Mouse (Mus musculus): Measurements from ENCODE around the gene Slc16a10. TPM values are rescaled to one million over a fixed set of nuclear protein-coding genes. Genes with fewer than 3 reads are reported as not detected.

Gene Slc16a10
- total and polyA plus RNA-seq, 3 experiments = 4.1 to 10.4 (median 4.5) TPM

- Histone ChIP-seq H3K36me3 (replicated peaks in 1 of 2; ENCODE audit: control insufficient read depth in 1 of 2, insufficient read depth in 1 of 2, low read length in 1 of 2) (no peaks in the 10 kb centered on the region), H3K4me1 (ENCODE audit: control insufficient read depth in 1 of 2, insufficient read depth in 2 of 2) (peaks cover 4 to 33% of the 10 kb centered on the region in 2 experiments; a peak in 3 of 4 replicates), H3K4me2 (ENCODE audit: insufficient read depth, low read depth, poor library complexity, severe bottlenecking) (no peak overlapping the region), H3K27ac (ENCODE audit: insufficient read depth, low read depth) (no peak overlapping the region), H3K79me2 (replicated peaks; ENCODE audit: control insufficient read depth, extremely low read depth, insufficient read depth, poor library complexity, severe bottlenecking) (no peaks in the 10 kb centered on the region), H3K27me3 (replicated peaks) (peaks cover 3% of the 10 kb centered on the region), H3K4me3 (replicated peaks in 1 of 3; ENCODE audit: low read depth in 2 of 3, low read length in 2 of 3, poor library complexity in 1 of 3) (no peak overlapping the region), H3K9ac (ENCODE audit: insufficient read depth, low read depth) (no peak overlapping the region), H3K9me3 (replicated peaks; ENCODE audit: low read length) (no peaks in the 10 kb centered on the region)
- in situ Hi-C loops (cut with MboI; ENCODE audit: low pct_ligation_motif_present, low pct_unique_long_range_greater_than_20kb, low sequenced_read_pairs) (no loop called here), dilution Hi-C loops (cut with MboI; ENCODE audit: extremely low pct_ligation_motif_present, extremely low pct_unique_long_range_greater_than_20kb, low sequenced_read_pairs) (no loop called here)
- DNase-seq (ENCODE audit: extremely low read depth) = no peak
- no peak for TF ChIP-seq HCFC1 (IDR thresholded peaks at IDR 0.05; ENCODE audit: low read depth, low read length)
- TF ChIP-seq JUN (IDR thresholded peaks at IDR 0.05; ENCODE audit: insufficient read depth, low read depth, low read length) = no peak
- no peak for TF ChIP-seq BHLHE40 (IDR thresholded peaks at IDR 0.05; ENCODE audit: low read depth, low read length)
- no peak for TF ChIP-seq MAZ (IDR thresholded peaks at IDR 0.05; ENCODE audit: low read depth, low read length)
- TF ChIP-seq CHD1 (IDR thresholded peaks at IDR 0.05; ENCODE audit: low read depth, low read length) = no peak
- TF ChIP-seq E2F4 (IDR thresholded peaks at IDR 0.05; ENCODE audit: insufficient replicate concordance, low read depth, low read length) = no peak
- TF ChIP-seq MAFK (IDR thresholded peaks at IDR 0.05; ENCODE audit: insufficient replicate concordance, low read length) = no peak
- TF ChIP-seq IRF4 (IDR thresholded peaks at IDR 0.05; ENCODE audit: low read depth, low read length) = no peak
- no peak for TF ChIP-seq MEF2A (IDR thresholded peaks at IDR 0.05; ENCODE audit: borderline replicate concordance, low read depth, low read length)
- TF ChIP-seq PAX5 (IDR thresholded peaks at IDR 0.05; ENCODE audit: low read length) = no peak
These were observed 19.7 kb upstream of the Slc16a10 start for GRCm38 (mm10) chr10:40161701-40162255.

DNA sequence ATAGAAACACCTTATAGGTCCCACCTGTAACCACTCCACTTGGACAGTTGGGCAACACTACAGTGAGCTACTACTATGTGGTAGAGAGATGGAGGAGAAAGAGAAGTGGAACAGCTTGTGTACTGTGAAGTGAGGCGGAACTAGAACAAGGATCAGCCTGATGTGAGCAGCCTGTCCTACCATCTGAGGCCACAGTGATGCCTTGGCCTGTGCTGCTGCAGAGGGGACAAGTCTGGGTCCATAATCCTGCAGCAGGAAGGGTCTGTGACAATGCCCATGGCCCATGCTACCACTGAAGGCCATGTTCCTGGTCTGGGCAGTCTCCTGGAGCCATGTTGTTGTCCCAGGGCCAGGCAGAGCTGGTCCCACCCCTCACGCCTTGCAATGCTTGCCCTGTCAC is 19.2 kb upstream of the Slc16a10 start:
- peaks cover 4 to 33% of the 10 kb centered on the region in 2 experiments; a peak in 3 of 4 replicates for H3K4me1 ChIP-seq (ENCODE audit: control insufficient read depth in 1 of 2, insufficient read depth in 2 of 2)

GRCm38 (mm10) chr10:40152550-40152857 is 10.4 kb upstream of the Slc16a10 start:
- Histone ChIP-seq H3K4me3 (replicated peaks in 1 of 3; ENCODE audit: low read depth in 2 of 3, low read length in 2 of 3, poor library complexity in 1 of 3) (no peak overlapping the region), H3K27me3 (replicated peaks) (no peaks in the 10 kb centered on the region), H3K9me3 (replicated peaks; ENCODE audit: low read length) (no peaks in the 10 kb centered on the region), H3K4me1 (ENCODE audit: control insufficient read depth in 1 of 2, insufficient read depth in 2 of 2) (peaks cover 2 to 18% of the 10 kb centered on the region in 2 experiments; a peak in 2 of 4 replicates), H3K9ac (ENCODE audit: insufficient read depth, low read depth) (no peak overlapping the region), H3K79me2 (replicated peaks; ENCODE audit: control insufficient read depth, extremely low read depth, insufficient read depth, poor library complexity, severe bottlenecking) (no peaks in the 10 kb centered on the region), H3K36me3 (replicated peaks in 1 of 2; ENCODE audit: control insufficient read depth in 1 of 2, insufficient read depth in 1 of 2, low read length in 1 of 2) (no peaks in the 10 kb centered on the region), H3K4me2 (ENCODE audit: insufficient read depth, low read depth, poor library complexity, severe bottlenecking) (no peak overlapping the region), H3K27ac (ENCODE audit: insufficient read depth, low read depth) (no peak overlapping the region)
- dilution Hi-C loops (cut with MboI; ENCODE audit: extremely low pct_ligation_motif_present, extremely low pct_unique_long_range_greater_than_20kb, low sequenced_read_pairs) = no loop called here
- peak; percentile 32 for DNase-seq (ENCODE audit: extremely low read depth)
- no peak for TF ChIP-seq USF2 (conservative IDR thresholded peaks at IDR 0.05; ENCODE audit: low read depth, low read length)
- no peak for TF ChIP-seq NELFE (IDR thresholded peaks at IDR 0.05; ENCODE audit: low read depth, low read length)
- no peak for TF ChIP-seq IRF4 (IDR thresholded peaks at IDR 0.05; ENCODE audit: low read depth, low read length)
- TF ChIP-seq CHD2 (IDR thresholded peaks at IDR 0.05; ENCODE audit: low read length) = no peak
- no peak for TF ChIP-seq TBP (conservative IDR thresholded peaks at IDR 0.05; ENCODE audit: low read depth, low read length)
- no peak for TF ChIP-seq KAT2A (IDR thresholded peaks at IDR 0.05; ENCODE audit: insufficient replicate concordance, low read length)
- TF ChIP-seq EP300 (IDR thresholded peaks at IDR 0.05; ENCODE audit: low read length) = no peak
- TF ChIP-seq ZNF384 (IDR thresholded peaks at IDR 0.05; ENCODE audit: low read depth, low read length) = no peak
- TF ChIP-seq MXI1 (IDR thresholded peaks at IDR 0.05; ENCODE audit: low read depth, low read length) = no peak
- no peak for TF ChIP-seq ZC3H11A (IDR thresholded peaks at IDR 0.05; ENCODE audit: low read depth, low read length)
- no peak for TF ChIP-seq ZMIZ1 (IDR thresholded peaks at IDR 0.05; ENCODE audit: low read depth, low read length)
- TF ChIP-seq ELF1 (IDR thresholded peaks at IDR 0.05; ENCODE audit: low read depth, low read length) = no peak
- TF ChIP-seq ZKSCAN1 (IDR thresholded peaks at IDR 0.05; ENCODE audit: borderline replicate concordance, low read depth, low read length) = no peak
- no peak for TF ChIP-seq RAD21 (IDR thresholded peaks at IDR 0.05; ENCODE audit: low read depth, low read length)
- no peak for TF ChIP-seq MAZ (IDR thresholded peaks at IDR 0.05; ENCODE audit: low read depth, low read length)
- TF ChIP-seq JUND (conservative IDR thresholded peaks at IDR 0.05; ENCODE audit: low read depth, low read length) = no peak
- in situ Hi-C loops (cut with MboI; ENCODE audit: low pct_ligation_motif_present, low pct_unique_long_range_greater_than_20kb, low sequenced_read_pairs) = no loop called here

More for the DNA sequence above, 19.2 kb upstream of the Slc16a10 start:
- no peak overlapping the region for H3K27ac ChIP-seq (ENCODE audit: insufficient read depth, low read depth)
- H3K9ac ChIP-seq (ENCODE audit: insufficient read depth, low read depth) = no peak overlapping the region
- peaks cover 3% of the 10 kb centered on the region for H3K27me3 ChIP-seq (replicated peaks)
- no peak for DNase-seq (ENCODE audit: extremely low read depth)
- no peaks in the 10 kb centered on the region for H3K36me3 ChIP-seq (replicated peaks in 1 of 2; ENCODE audit: control insufficient read depth in 1 of 2, insufficient read depth in 1 of 2, low read length in 1 of 2)
- H3K9me3 ChIP-seq (replicated peaks; ENCODE audit: low read length) = no peaks in the 10 kb centered on the region
- dilution Hi-C loops (cut with MboI; ENCODE audit: extremely low pct_ligation_motif_present, extremely low pct_unique_long_range_greater_than_20kb, low sequenced_read_pairs) (no loop called here), in situ Hi-C loops (cut with MboI; ENCODE audit: low pct_ligation_motif_present, low pct_unique_long_range_greater_than_20kb, low sequenced_read_pairs) (no loop called here)
- H3K4me3 ChIP-seq (replicated peaks in 1 of 3; ENCODE audit: low read depth in 2 of 3, low read length in 2 of 3, poor library complexity in 1 of 3) = no peak overlapping the region
- no peak overlapping the region for H3K4me2 ChIP-seq (ENCODE audit: insufficient read depth, low read depth, poor library complexity, severe bottlenecking)
- TF ChIP-seq BHLHE40 (IDR thresholded peaks at IDR 0.05; ENCODE audit: low read depth, low read length) = no peak
- H3K79me2 ChIP-seq (replicated peaks; ENCODE audit: control insufficient read depth, extremely low read depth, insufficient read depth, poor library complexity, severe bottlenecking) = no peaks in the 10 kb centered on the region

Data from CH12.LX (cell line).